Mouse (Mus musculus): ENCODE results near the gene Sash3. TPM values are rescaled to one million over a fixed set of nuclear protein-coding genes. Genes with fewer than 3 reads are reported as not detected.

Sash3 gene
- total RNA-seq, 1 experiment = 0.54 TPM

DNA sequence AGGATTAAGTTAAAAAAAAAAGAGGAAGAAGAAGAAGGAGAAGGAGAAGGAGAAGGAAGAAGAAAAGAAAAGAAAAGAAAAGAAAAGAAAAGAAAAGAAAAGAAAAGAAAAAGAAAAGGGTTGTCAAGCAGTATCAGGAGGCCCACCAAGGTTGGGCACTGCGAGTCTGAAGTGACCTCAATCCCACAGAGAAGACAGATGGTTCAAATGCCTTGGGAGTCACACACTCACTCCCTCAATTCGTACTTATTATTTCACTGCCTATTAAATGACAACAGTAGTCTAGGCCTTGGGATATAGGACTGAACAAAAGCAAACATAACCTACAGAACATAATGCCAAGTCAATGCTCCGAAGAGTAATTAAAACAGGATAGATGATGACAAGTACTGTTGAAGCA is 43.0 kb upstream of the Sash3 start:
- H3K36me3 ChIP-seq (ENCODE audit: control insufficient read depth, insufficient read depth, low read length, poor library complexity, severe bottlenecking) = no peaks in the 10 kb centered on the region
- H3K9me3 ChIP-seq (ENCODE audit: control insufficient read depth, insufficient read depth, low read depth, low read length) = no peaks in the 10 kb centered on the region
- no peak overlapping the region for H3K4me3 ChIP-seq (ENCODE audit: insufficient read depth in 1 of 2, low read depth in 1 of 2, low read length in 2 of 2, poor library complexity in 1 of 2, severe bottlenecking in 1 of 2)
- no peak overlapping the region for H3K27ac ChIP-seq (ENCODE audit: insufficient read depth, low read depth, low read length, poor library complexity, severe bottlenecking)
- DNase-seq (ENCODE audit: low read depth, low spot score) = no peak
- no peak overlapping the region for H3K9ac ChIP-seq (ENCODE audit: insufficient read depth, low read depth, low read length, poor library complexity, severe bottlenecking)
- H3K4me1 ChIP-seq (ENCODE audit: control insufficient read depth in 2 of 2, insufficient read depth in 2 of 2, low read length in 2 of 2, poor library complexity in 1 of 2) = peaks cover 0 to 3% of the 10 kb centered on the region in 2 experiments; a peak in 1 of 4 replicates
- TF ChIP-seq ZNF384 (IDR thresholded peaks at IDR 0.05; ENCODE audit: low read depth, low read length) = no peak
- no peak for TF ChIP-seq MAFK (IDR thresholded peaks at IDR 0.05; ENCODE audit: insufficient read depth, low read depth, low read length)
- in situ Hi-C loops (cut with MboI; ENCODE audit: low sequenced_read_pairs in 2 of 2, unreplicated experiment in 2 of 2) = no loop called here

DNA sequence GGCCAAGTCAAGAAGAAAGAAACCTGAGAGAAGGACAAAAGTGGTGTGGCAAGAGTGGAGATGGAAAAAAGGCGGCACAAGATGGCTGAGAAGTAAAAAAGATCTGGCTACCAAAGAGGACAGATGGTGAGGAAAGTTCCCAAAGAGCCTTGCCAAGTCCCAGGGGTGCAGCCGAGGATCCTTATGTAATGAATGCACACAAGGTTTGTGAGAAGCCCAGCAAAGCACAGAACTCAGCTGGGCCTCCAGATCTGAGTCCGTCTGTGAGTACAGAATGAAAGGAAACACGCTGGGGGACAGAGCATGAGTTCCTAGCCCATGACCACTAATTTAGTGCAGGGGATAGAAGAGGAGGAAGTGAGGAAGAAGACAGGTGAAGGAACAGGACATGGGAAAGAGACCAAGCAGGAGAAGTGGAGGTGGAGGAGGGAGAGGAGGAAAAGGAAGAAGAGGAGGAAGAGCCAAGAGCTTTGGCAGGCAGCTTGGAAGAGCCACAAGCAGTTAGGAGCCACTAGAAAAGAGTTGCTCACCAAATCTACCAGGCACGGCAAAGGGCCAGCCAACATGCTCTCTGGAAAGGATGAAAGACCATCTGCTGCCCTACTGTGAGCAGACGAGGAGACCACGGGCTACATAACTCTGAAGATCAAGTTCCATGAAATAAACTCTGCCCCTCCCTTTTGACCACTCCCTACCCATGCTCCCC is 41.3 kb upstream of the Sash3 start:
- no peak for DNase-seq (ENCODE audit: low read depth, low spot score)
- H3K4me3 ChIP-seq (ENCODE audit: insufficient read depth in 1 of 2, low read depth in 1 of 2, low read length in 2 of 2, poor library complexity in 1 of 2, severe bottlenecking in 1 of 2) = no peak overlapping the region
- H3K9ac ChIP-seq (ENCODE audit: insufficient read depth, low read depth, low read length, poor library complexity, severe bottlenecking) = no peak overlapping the region
- in situ Hi-C loops (cut with MboI; ENCODE audit: low sequenced_read_pairs in 2 of 2, unreplicated experiment in 2 of 2) = no loop called here
- H3K27ac ChIP-seq (ENCODE audit: insufficient read depth, low read depth, low read length, poor library complexity, severe bottlenecking) = no peak overlapping the region
- H3K36me3 ChIP-seq (ENCODE audit: control insufficient read depth, insufficient read depth, low read length, poor library complexity, severe bottlenecking) = no peaks in the 10 kb centered on the region
- no peaks in the 10 kb centered on the region for H3K9me3 ChIP-seq (ENCODE audit: control insufficient read depth, insufficient read depth, low read depth, low read length)
- H3K4me1 ChIP-seq (ENCODE audit: control insufficient read depth in 2 of 2, insufficient read depth in 2 of 2, low read length in 2 of 2, poor library complexity in 1 of 2) = peaks cover 0 to 4% of the 10 kb centered on the region in 2 experiments; a peak in 1 of 4 replicates
- TF ChIP-seq HCFC1 (IDR thresholded peaks at IDR 0.05; ENCODE audit: borderline replicate concordance, insufficient read depth, low read length) = no peak

GRCm38 (mm10) chrX:48106226-48106625 is 40.0 kb upstream of the Sash3 start:
- in situ Hi-C loops (cut with MboI; ENCODE audit: low sequenced_read_pairs in 2 of 2, unreplicated experiment in 2 of 2) = no loop called here
- no peak overlapping the region for H3K4me3 ChIP-seq (ENCODE audit: insufficient read depth in 1 of 2, low read depth in 1 of 2, low read length in 2 of 2, poor library complexity in 1 of 2, severe bottlenecking in 1 of 2)
- H3K9me3 ChIP-seq (ENCODE audit: control insufficient read depth, insufficient read depth, low read depth, low read length) = no peaks in the 10 kb centered on the region
- no peak overlapping the region for H3K27ac ChIP-seq (ENCODE audit: insufficient read depth, low read depth, low read length, poor library complexity, severe bottlenecking)
- peaks cover 0 to 4% of the 10 kb centered on the region in 2 experiments; a peak in 1 of 4 replicates for H3K4me1 ChIP-seq (ENCODE audit: control insufficient read depth in 2 of 2, insufficient read depth in 2 of 2, low read length in 2 of 2, poor library complexity in 1 of 2)
- no peak for DNase-seq (ENCODE audit: low read depth, low spot score)
- no peak overlapping the region for H3K9ac ChIP-seq (ENCODE audit: insufficient read depth, low read depth, low read length, poor library complexity, severe bottlenecking)
- H3K36me3 ChIP-seq (ENCODE audit: control insufficient read depth, insufficient read depth, low read length, poor library complexity, severe bottlenecking) = no peaks in the 10 kb centered on the region
- TF ChIP-seq CHD2 (IDR thresholded peaks at IDR 0.05; ENCODE audit: low read depth, low read length) (no peak), ZC3H11A (IDR thresholded peaks at IDR 0.05; ENCODE audit: borderline replicate concordance, low read depth, low read length) (no peak), HCFC1 (IDR thresholded peaks at IDR 0.05; ENCODE audit: borderline replicate concordance, insufficient read depth, low read length) (no peak), MAFK (IDR thresholded peaks at IDR 0.05; ENCODE audit: insufficient read depth, low read depth, low read length) (no peak), ZNF384 (IDR thresholded peaks at IDR 0.05; ENCODE audit: low read depth, low read length) (no peak)

DNA sequence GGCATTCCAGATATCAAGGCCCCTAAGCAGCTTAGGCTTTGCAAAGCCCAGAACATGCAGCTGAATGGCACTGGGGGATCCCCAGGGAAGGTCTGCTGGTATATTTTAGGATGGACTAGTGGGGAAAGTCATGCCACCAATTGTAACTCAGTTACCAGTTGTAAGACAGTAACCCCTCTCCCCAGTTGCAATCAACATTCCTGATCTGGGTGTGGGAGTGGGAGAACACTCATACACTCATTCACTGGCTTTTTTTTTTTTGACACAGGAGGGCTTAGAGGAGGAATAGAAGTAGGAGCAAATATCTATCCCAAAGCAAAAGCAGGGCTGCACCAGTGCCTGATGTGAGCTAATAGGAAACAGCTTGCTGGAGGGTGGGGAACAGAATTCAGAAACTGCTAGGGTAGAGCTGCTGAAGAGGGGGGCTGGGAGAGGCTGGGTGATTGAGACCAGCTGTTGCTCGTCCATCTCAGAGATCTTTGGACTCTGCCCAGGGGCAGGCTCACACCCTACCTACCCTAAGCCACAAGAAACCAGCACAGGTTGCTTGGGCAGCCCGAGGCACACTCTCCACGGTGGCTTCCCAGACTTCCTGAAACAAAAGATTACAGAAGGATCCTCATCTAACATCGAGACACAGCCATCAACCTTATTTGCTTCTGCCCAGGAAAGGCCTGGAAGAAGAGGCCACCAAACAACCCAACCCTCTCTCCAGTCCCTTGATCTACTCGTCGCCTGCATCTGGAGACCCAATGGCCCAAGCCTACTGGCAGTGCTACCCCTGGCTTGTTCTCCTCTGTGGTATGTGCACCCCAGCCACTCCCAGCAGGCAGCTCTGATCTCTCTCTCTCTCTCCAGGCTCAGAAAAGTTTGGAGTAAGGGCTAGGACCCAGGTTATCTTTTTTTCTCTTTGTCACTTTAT is 37.6 kb upstream of the Sash3 start, which contains the start of gene Xpnpep2:
Xpnpep2 (plus strand) TSS at position 332 of the 922 bp plus-strand sequence.
- in situ Hi-C loops (cut with MboI; ENCODE audit: low sequenced_read_pairs in 2 of 2, unreplicated experiment in 2 of 2) = no loop called here
- peak; percentile 19 for DNase-seq (ENCODE audit: low read depth, low spot score)
- TF ChIP-seq MAFK (IDR thresholded peaks at IDR 0.05; ENCODE audit: insufficient read depth, low read depth, low read length) (no peak), CHD2 (IDR thresholded peaks at IDR 0.05; ENCODE audit: low read depth, low read length) (no peak), HCFC1 (IDR thresholded peaks at IDR 0.05; ENCODE audit: borderline replicate concordance, insufficient read depth, low read length) (no peak), ZC3H11A (IDR thresholded peaks at IDR 0.05; ENCODE audit: borderline replicate concordance, low read depth, low read length) (no peak), ZNF384 (IDR thresholded peaks at IDR 0.05; ENCODE audit: low read depth, low read length) (peak; percentile 84)
- Histone ChIP-seq H3K9me3 (ENCODE audit: control insufficient read depth, insufficient read depth, low read depth, low read length) (no peaks in the 10 kb centered on the region), H3K36me3 (ENCODE audit: control insufficient read depth, insufficient read depth, low read length, poor library complexity, severe bottlenecking) (no peaks in the 10 kb centered on the region), H3K27ac (ENCODE audit: insufficient read depth, low read depth, low read length, poor library complexity, severe bottlenecking) (no peak within 1 kb of the TSS), H3K9ac (ENCODE audit: insufficient read depth, low read depth, low read length, poor library complexity, severe bottlenecking) (no peak within 1 kb of the TSS), H3K4me1 (ENCODE audit: control insufficient read depth in 2 of 2, insufficient read depth in 2 of 2, low read length in 2 of 2, poor library complexity in 1 of 2) (peaks cover 0 to 4% of the 10 kb centered on the region in 2 experiments; a peak in 1 of 4 replicates), H3K4me3 (ENCODE audit: insufficient read depth in 1 of 2, low read depth in 1 of 2, low read length in 2 of 2, poor library complexity in 1 of 2, severe bottlenecking in 1 of 2) (no peak within 1 kb of the TSS)
